ENCODE assay signal across 9 mouse cellular contexts in the genomic region with DNA sequence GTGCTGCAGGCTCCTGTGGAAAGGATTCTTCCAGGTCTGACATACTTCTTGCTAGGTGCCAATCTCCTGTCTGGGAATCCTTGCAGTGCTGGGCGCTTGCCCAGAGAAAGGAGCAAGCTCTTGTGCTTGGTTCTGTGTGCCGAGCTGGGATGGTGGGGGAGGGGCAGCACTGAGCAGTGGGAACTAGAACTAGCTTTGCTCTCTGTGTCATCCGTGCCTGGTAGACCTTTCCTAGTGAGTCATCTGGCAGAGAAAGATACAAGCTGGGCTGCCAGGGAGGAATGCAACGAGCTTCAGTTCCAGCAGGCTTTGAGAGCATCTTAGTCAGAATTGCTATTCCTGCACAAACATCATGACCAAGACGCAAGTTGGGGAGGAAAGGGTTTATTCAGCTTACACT.
A peak's percentile ranks its signal among the peaks of the same experiment; 100 is the strongest.
DNase-seq lines count a peak whose midpoint lies in the region; ATAC-seq and TF ChIP-seq lines count a peak whose summit lies in the region.
"Had no signal": no experiment of that assay in that cellular context is flagged by ENCODE, and none has a peak within 500 bp of the region (broad histone marks: within the 10 kb centered on the region; RNA-seq: fewer than 3 reads in every experiment).

No protein-coding gene starts in this region.

- H3K4me2 ChIP-seq in lung, postnatal 0 days (replicated peaks; ENCODE audit: low read depth, low read length): no peak overlapping the region
- H3K4me2 ChIP-seq: limb, embryonic 15.5 days had no signal

- TF ChIP-seq EP300 in lung, postnatal 0 days (IDR thresholded peaks at IDR 0.05): no peak

- H3K27me3 ChIP-seq in lung, postnatal 0 days (replicated peaks; ENCODE audit: insufficient read depth, low read length): no peaks in the 10 kb centered on the region
- H3K27me3 ChIP-seq: limb, embryonic 15.5 days had no signal

- no peak for TF ChIP-seq CTCF in lung, postnatal 0 days (IDR thresholded peaks at IDR 0.05)
- no peak for TF ChIP-seq CTCF in brain, embryonic 14.5 days (IDR thresholded peaks at IDR 0.05; ENCODE audit: borderline replicate concordance, extremely low read depth, insufficient read depth, insufficient read length)

- H3K4me3 ChIP-seq in lung, postnatal 0 days (ENCODE audit: low read depth, low read length): no peak overlapping the region
- H3K4me3 ChIP-seq: limb, embryonic 15.5 days had no signal

- no peak for TF ChIP-seq POLR2A in brain, embryonic 14.5 days (IDR thresholded peaks at IDR 0.05; ENCODE audit: borderline replicate concordance, extremely low read depth, insufficient read depth, insufficient read length, poor library complexity, severe bottlenecking)

- H3K27ac ChIP-seq in lung, postnatal 0 days (ENCODE audit: low read length): no peak overlapping the region
- H3K27ac ChIP-seq: limb, embryonic 15.5 days had no signal

- H3K4me1 ChIP-seq in lung, postnatal 0 days (ENCODE audit: insufficient read depth, low read depth, low read length): no peaks in the 10 kb centered on the region
- H3K4me1 ChIP-seq: limb, embryonic 15.5 days had no signal

- H3K9me3 ChIP-seq in lung, postnatal 0 days (ENCODE audit: low read length): no peaks in the 10 kb centered on the region
- H3K9me3 ChIP-seq: limb, embryonic 15.5 days had no signal

- DNase-seq in lung, postnatal 0 days (ENCODE audit: low spot score): peak; percentile 8
- no peak for DNase-seq in lung, postnatal 4 days
- DNase-seq in brain, embryonic 14.5 days (ENCODE audit: low read depth): peak; percentile 69
- DNase-seq in heart, postnatal 14 days: peak; percentile 19 to 27
- peak; percentile 90 for DNase-seq in right cerebral cortex, adult 18-20 months
- no peak for DNase-seq in embryo, embryonic 9.5 days (ENCODE audit: extremely low spot score)
- DNase-seq in kidney, adult 9 months: no peak

- ATAC-seq in lung, postnatal 0 days: no peak
- ATAC-seq in erythroid progenitor cell, adult 5-6 weeks (replicated peaks; ENCODE audit: low FRiP score, poor library complexity, severe bottlenecking): no peak

- WGBS in lung, postnatal 0 days: 24% methylated on average over 5 of the region's 5 CpGs

- H3K36me3 ChIP-seq in lung, postnatal 0 days (ENCODE audit: insufficient read depth, low read length): no peaks in the 10 kb centered on the region
- H3K36me3 ChIP-seq: limb, embryonic 15.5 days had no signal

- intact Hi-C loops in heart, postnatal 14 days (cut with DNase I): no loop called here

- H3K9ac ChIP-seq in lung, postnatal 0 days (replicated peaks; ENCODE audit: low read depth): no peak overlapping the region
- H3K9ac ChIP-seq: limb, embryonic 15.5 days had no signal

Comparison
In these comparisons a context has a peak if more than half of its experiments do, and no peak if none do; other contexts are left out.
1. DNase-seq: peak in lung, postnatal 0 days (single experiment), brain, embryonic 14.5 days (single experiment), heart, postnatal 14 days (2 of 2) and right cerebral cortex, adult 18-20 months (single experiment); none in lung, postnatal 4 days (0 of 2), embryo, embryonic 9.5 days (single experiment) and kidney, adult 9 months (single experiment).